Mouse (Mus musculus) T-helper 1 cell (primary cell): ENCODE measurements around the gene Zfr.
"Not testable (repeated sequence)": the region's sequence is repeated elsewhere in the genome, so short reads cannot be mapped to it uniquely, and the experiment has no call there.

ENCODE experiments used
- in situ Hi-C: fragments of 300-600 bp; cut with MboI, MseI; formaldehyde crosslinking; loops from one replicate; pipeline ENCODE4 v1.15.1; 2025; ENCODE audit warnings: high pct_unique_total_duplicates

Gene Zfr

GRCm38 (mm10) chr15:12193880-12194816 lies 76.5 kb downstream of the Zfr start:
- in situ Hi-C loops: loop anchor here (10.0 kb wide), 1 partner anchor 51 kb away; no protein-coding TSS in a partner anchor

- in situ Hi-C loops: loop anchor here (10.0 kb wide), 1 partner anchor 50 kb away; no protein-coding TSS in a partner anchor
Measured at GRCm38 (mm10) chr15:12194817-12195735, 77.4 kb downstream of the Zfr start.

- in situ Hi-C loops: loop anchor here (10.0 kb wide), 1 partner anchor 49 kb away; no protein-coding TSS in a partner anchor
Measured at GRCm38 (mm10) chr15:12195966-12196365, 78.3 kb downstream of the Zfr start.

GRCm38 (mm10) chr15:12196410-12197191 lies 79.0 kb downstream of the Zfr start:
- in situ Hi-C loops: loop anchor here (10.0 kb wide), 1 partner anchor 48 kb away; no protein-coding TSS in a partner anchor

GRCm38 (mm10) chr15:12197361-12197760 lies 79.7 kb downstream of the Zfr start:
- in situ Hi-C loops: loop anchor here (10.0 kb wide), 1 partner anchor 47 kb away; no protein-coding TSS in a partner anchor

GRCm38 (mm10) chr15:12200021-12200420 lies 82.4 kb downstream of the Zfr start:
- in situ Hi-C loops: no loop called here

- in situ Hi-C loops: no loop called here
Measured at GRCm38 (mm10) chr15:12201856-12202255, 84.2 kb downstream of the Zfr start.

- in situ Hi-C loops: no loop called here
Measured at GRCm38 (mm10) chr15:12202456-12202855, 84.8 kb downstream of the Zfr start.

GRCm38 (mm10) chr15:12203008-12203407 lies 85.4 kb downstream of the Zfr start:
- in situ Hi-C loops: not testable (repeated sequence)

GRCm38 (mm10) chr15:12203512-12204318 lies 86.1 kb downstream of the Zfr start:
- in situ Hi-C loops: no loop called here

- in situ Hi-C loops: no loop called here
Measured at GRCm38 (mm10) chr15:12204319-12205159, 86.9 kb downstream of the Zfr start, which contains the start of gene Mtmr12. Gene Mtmr12, plus strand, starts transcription at chr15:12205028.

GRCm38 (mm10) chr15:12205160-12205901 lies 87.7 kb downstream of the Zfr start:
- in situ Hi-C loops: no loop called here

GRCm38 (mm10) chr15:12205902-12206645 lies 88.4 kb downstream of the Zfr start:
- in situ Hi-C loops: no loop called here

- in situ Hi-C loops: no loop called here
Measured at GRCm38 (mm10) chr15:12206646-12207222, 89.1 kb downstream of the Zfr start.

- in situ Hi-C loops: no loop called here
Measured at GRCm38 (mm10) chr15:12207556-12208090, 90.0 kb downstream of the Zfr start.

- in situ Hi-C loops: loop anchor here (5.0 kb wide), 1 partner anchor 36 kb away; no protein-coding TSS in a partner anchor
Measured at GRCm38 (mm10) chr15:12211577-12211976, 93.9 kb downstream of the Zfr start.

GRCm38 (mm10) chr15:12212266-12212665 lies 94.6 kb downstream of the Zfr start:
- in situ Hi-C loops: loop anchor here (5.0 kb wide), 1 partner anchor 35 kb away; no protein-coding TSS in a partner anchor
